Mouse (Mus musculus) fat pad, adult 2 months (tissue): ENCODE measurements around the gene Slc8a1.

Experiments
- DNase-seq: peaks from one replicate; pipeline ENCODE4 v3.0.0-alpha.2; 2011; ENCODE audit warnings: low read depth, low spot score; ENCODE audit errors: extremely low read depth

Slc8a1 gene

DNA sequence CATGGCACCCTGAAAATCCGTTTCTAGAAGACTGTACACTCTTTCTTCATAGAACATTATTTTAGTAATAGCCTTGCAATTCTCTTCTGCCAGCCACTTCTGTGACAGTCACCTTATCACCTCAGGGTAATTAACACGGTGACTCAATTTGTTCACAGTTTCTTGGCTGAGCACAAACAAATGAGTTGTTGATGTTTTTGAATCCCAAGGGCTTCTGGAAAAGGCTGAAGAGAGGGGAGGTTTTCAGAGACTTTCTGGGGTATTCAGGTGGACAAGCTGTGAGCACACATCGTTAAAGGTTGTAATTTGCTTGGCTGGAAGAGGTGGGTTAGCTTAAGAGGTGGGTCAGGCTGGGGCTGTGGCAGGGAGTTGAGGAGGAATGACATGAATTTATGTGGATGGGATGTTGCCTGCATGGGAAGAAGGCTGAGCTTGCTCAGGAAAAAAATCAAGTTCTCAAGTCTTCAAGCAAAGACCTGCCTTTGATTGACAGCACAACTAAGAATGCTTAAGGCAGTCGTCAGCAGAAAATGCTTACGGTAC, 360.3 kb downstream of the Slc8a1 start:
- no peak for DNase-seq

DNA sequence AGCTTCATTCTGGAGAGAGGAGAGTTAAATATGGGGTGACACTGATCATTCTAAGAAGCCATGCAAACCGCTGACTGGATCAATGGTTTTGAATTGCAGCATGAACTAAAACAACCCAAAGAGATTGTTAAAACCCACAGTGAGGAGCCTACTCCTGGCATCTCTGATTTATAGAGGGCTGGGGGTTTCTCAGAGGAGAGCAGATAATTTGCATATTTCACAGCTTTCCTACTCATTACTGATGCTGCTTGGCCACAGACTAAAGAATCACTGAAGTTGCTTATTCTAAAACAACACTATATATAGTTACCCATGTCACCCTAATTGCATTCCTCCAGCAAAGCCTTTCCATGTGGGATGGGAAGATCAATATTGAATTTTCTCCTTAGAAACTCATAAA, 361.0 kb downstream of the Slc8a1 start:
- DNase-seq, result no peak

DNA sequence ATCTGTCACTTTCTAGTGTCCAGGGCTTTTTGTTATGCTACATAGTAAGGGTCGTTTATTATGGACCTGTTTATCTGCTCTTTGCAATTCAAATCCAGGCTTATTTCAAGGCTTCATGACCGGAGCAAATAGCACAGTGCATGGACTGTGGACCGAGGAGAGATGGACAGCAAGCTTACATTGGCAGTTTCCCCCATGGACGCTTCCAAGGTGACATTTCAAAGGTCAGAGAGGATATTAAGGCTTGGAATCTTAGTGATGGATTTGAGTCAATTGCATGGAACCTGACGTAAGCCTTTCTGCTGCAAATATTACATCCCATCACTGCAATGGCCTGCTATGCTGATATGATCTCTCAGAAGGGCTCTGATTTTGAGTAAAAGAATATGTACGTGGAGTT, 362.3 kb downstream of the Slc8a1 start:
- no peak for DNase-seq

DNA sequence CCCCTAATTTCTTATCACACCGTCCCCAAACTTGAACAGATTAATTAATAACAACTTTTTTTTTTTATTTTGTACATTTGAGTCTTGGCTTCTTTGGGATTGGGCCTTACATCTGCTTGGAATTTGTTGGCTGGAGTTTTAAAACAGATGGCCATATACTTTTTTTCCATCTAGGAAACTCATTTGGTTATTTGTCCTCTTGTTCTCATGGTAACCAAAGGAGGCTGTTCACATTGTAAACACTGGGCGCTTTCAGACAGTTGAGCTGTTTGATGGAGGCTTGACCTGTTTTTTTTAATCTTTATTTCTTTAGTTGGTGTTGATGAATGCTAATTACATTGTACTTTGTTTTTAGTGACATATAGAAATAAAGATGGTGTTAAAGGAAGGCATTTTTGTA, 369.1 kb downstream of the Slc8a1 start:
- DNase-seq, result no peak

DNA sequence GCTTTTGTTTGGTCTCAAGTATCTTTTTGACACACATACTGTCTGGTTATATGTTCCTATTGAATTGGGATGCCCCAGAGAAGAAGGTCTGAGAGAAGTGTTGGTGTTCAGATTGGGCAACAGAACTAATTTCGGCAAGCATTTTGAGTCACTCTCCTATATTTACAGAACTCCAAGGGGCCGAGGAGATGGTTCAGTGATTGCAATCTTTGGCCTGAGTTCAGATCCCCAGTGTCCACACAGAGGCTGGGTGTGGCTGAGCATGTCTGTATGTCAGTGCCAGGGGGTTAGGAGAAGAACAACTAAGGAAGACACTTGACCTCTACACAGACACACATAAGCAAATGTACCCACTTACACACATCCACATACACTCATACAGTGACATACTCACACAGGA, 369.7 kb downstream of the Slc8a1 start:
- DNase-seq, result no peak

DNA sequence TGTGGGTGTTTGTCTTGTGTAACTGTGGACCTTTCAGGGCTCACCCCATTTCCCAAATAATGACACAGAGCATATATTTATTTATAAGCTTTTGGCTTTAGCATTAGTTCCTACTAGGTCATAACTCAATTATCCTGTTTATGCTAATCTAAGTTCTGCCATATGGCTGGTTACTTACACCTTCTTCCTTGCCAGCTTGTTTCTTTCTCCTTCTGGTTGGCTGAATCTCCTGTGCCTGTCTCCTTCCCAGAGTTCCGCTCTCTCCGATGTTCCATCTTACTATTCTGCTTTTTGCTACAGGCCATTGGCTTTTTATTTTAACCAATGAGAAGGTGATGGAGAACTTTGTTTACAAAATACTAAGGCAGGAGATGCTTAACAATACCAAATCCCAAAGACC, 374.8 kb downstream of the Slc8a1 start:
- no peak for DNase-seq

DNA sequence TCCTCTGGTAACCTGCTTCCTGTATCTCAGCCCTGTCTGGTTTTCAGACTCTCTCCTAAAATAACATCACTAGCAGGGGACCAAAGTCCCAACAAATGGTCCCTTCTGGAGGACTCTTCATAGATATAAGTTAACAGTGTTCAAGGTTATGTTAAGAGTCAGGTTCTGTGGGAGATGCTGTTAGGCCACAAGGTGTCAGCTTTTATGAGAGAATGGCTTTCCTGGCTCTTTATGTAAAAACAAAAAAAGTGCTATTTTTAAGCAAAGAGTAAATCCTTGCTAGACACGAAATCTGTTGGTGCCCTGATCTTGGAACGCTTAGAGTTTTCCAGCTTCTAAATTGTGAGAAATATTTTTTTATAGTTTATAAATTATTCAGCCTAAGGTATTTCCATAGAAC, 377.6 kb downstream of the Slc8a1 start:
- DNase-seq, result no peak

DNA sequence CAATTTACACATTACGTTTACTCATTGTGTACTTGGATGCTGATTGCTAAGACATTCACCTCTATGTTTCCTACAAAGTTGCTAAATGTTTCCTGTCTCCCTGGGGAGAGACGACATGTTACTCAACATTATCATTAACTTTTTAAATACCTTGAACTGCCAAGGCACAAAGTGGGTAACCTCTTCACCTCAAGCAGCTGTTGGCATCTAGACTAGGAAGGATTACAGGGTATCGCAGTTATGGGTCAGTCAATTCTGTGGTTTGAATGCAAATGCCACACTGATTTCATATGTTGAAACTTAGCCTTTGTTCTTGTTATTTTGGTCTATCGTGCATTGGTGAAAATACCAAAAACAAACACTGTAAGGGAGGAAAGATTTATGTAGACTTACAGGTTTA, 378.1 kb downstream of the Slc8a1 start:
- DNase-seq, result no peak

DNA sequence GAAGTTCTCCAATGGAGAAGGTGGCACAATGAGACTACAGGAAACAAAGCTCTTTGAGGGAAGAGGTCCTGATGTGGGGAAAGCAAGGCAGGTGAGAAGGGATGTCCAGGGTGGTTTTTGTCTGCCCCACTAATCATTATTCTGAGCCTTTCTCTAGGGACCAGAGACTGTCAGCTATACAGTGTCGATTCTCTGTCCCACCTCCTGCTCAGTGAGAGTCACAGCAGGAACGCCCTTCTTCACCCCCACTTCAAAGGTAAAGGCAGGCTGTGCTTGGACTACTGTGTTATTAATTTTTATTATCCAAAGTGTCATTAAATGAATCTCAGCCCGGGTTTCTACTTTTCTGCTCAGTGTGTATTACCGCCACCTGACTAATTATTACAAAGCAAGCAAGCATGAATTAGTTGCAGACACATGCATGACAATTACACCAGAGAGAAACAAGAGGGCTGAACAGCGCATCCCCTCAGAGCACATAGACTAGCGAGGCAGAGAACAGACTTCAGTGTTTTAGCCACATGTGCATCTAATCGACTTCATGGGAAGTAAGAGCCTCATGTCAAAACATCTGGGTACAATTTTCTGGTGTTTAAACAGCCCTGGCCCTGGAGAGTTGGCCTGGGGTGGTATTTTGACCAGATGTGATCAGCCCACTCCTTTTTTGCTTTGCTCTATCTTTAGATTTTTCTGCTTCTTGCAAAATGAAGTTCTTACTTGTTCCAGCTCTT, 402.0 kb downstream of the Slc8a1 start:
- no peak for DNase-seq

DNA sequence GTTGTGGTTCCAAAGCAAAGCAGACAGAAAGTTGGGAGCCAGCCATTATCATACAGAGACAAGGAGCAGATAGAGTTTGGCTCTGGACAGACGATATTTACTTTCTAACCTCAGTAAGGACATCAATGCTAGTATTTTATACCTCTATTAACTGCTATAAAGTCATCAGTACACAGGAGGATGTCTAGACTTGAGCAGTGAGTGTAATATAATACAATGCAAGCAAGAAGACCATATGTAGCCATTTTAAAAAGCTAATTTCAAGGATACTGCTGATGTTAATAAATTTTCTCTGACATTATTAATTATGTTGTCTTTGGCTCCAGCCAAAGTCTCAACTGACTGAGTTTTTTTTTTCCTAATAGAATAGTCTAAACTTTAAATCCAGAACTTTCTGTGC, 402.7 kb downstream of the Slc8a1 start:
- DNase-seq, result no peak
